Mouse (Mus musculus) adrenal gland, postnatal 14 days (tissue): ENCODE data around the gene Alas2. TPM values are rescaled to one million over a fixed set of nuclear protein-coding genes. Genes with fewer than 3 reads are reported as not detected.

Experiments
- DNase-seq: peaks from one replicate; pipeline ENCODE4 v3.0.0; 2021; ENCODE audit warnings: mixed read lengths
- long read RNA-seq, 2 experiments: library from polyadenylated mRNA; stranded (forward); transcript quantifications; one replicate each; pipeline ENCODE4 v2.0.0; 2021
- total RNA-seq: library from RNA; stranded (reverse); gene quantifications from 2 replicates; pipeline ENCODE4 v1.2.3, GENCODE M21; 2021

Gene Alas2
- total RNA-seq = 152 and 203 TPM in 2 replicates
- long read RNA-seq, experiment 1, transcript Alas2-202 (11 exons, 1,892 nt) = minor isoform, 23 of 222 reads
- long read RNA-seq, experiment 1, transcript Alas2-201 (11 exons, 2,037 nt) = major isoform, 174 of 222 reads
- long read RNA-seq, experiment 1, partial matches to known transcripts = 16 of 222 reads
- long read RNA-seq, experiment 1, other reads (novel, unspliced or antisense) = 9 of 222 reads
- long read RNA-seq, experiment 2, transcript Alas2-202 (11 exons, 1,892 nt) = minor isoform, 15 of 161 reads
- long read RNA-seq, experiment 2, transcript Alas2-201 (11 exons, 2,037 nt) = major isoform, 125 of 161 reads
- long read RNA-seq, experiment 2, partial matches to known transcripts = 18 of 161 reads
- long read RNA-seq, experiment 2, other reads (novel, unspliced or antisense) = 2 of 161 reads

GRCm38 (mm10) chrX:150547239-150547638 lies at the start of gene Alas2:
Alas2 (plus strand) TSS chrX:150547375.
- DNase-seq = no peak

GRCm38 (mm10) chrX:150508696-150509095 lies 38.5 kb upstream of the Alas2 start:
- no peak for DNase-seq

- DNase-seq = peak; percentile 12
Measured at GRCm38 (mm10) chrX:150510631-150511030, 36.5 kb upstream of the Alas2 start.

DNA sequence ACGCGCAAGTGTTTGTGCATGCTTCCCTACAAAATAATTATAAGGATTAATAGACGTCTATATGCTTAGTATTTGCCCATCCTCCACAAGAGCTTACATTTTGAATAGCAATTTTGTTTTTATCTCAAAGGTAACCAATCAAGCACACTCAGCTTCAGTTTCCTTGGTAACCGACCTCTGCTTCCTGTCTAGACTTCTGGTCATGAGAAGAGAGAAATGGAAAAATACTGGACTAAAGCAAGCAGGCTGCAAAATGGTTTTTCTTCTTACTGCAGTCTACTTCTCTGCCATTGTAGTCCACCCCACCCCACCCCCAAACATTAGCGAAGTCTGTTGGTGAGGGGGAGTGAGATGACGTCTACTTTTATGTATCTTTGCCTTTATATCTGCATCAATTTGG lies 35.9 kb upstream of the Alas2 start:
- no peak for DNase-seq

DNA sequence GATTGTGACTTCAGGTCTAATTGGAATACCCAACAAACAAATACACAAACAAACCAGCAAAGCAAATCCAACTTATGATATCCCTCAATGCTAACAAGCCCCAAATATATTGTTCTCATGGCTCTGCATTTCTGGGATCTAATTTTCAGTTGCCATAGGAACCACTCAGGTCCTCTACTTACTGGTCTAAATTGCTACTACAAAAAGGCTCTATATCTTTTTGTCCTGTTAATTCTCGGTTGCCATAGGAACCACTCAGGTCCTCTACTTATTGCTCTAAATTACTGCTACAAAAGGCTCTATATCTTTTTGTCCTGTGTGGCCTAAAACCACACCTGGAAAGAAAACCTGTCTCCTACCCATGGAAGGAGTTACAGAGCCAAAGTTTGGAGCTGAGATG lies 33.0 kb upstream of the Alas2 start:
- DNase-seq = no peak

DNA sequence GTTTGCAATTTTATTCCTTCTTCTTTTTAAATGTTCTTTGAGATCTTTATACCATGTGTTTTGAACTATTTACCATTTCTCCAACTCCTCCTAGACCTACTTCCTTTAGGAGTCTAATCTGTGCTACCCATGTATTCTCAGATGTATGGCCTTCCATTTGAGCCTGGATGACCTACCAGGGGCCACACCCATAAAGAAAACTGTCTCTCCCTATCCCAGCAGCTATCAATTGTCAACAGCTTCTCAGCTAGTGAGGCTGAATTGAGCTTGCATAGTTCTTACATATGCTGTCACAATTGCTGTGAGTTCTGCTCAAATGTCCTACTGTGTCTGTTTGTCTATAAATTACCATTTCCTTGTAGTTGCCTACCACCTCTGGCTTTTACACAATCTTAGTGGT lies 31.2 kb upstream of the Alas2 start:
- DNase-seq = no peak

GRCm38 (mm10) chrX:150516477-150516876 lies 30.7 kb upstream of the Alas2 start:
- DNase-seq = no peak

DNA sequence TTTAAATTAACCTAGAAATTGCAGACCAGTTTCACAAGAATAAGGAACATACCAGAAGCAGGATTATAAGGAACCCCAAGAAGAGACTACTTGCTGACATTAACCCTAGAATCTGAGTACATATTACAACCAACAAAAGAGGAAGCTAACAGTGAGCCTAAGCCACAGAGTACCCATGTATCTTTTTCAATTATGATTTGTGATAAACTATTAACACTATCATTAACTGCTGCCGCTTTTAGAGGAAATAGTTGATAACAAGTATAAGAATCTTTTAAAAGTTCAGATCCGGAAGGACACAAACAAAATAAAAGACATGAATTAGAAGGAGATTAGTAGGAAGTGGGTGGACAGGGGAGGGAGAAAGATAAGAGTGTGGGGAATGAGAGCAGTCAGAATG lies 7.1 kb upstream of the Alas2 start:
- no peak for DNase-seq

DNA sequence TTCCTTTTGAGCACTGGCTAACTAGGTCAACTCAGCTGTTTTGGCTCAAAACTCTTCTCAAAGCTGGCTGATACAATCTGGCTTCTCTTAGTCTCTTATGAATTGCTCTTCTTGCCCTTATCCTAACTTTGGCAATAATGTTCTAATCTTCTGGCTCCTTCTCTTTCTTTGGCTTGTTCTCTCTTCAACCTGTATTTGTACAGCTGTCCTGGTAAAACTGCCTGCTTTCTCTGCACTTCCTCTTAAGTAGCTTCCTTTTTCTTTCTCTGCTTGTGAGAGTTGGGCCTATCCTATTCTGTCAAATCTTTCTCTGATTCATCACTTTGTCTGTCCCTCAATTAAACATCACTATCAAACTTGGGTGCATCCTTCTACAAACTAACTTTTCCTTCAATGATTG lies 5.5 kb upstream of the Alas2 start:
- no peak for DNase-seq

DNA sequence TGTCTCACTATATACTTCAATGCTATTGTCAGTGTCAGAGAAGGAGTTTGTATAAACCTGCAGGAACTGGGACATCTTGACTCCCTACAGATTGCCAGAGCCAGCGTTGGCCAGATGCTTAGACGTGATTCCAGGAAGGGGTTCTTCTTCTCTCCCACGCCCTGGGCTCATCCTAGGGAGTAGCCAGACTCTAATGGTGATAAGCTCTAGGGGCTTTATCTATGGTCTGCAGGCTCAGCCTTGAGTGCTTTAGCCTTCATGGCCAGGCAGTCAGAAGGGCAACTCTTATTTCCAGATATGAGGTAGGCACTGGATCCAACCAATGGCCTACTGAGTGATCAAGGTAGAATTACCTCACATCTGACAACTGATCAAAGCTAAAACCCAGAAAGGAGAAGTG lies 2.5 kb downstream of the Alas2 start:
- no peak for DNase-seq

GRCm38 (mm10) chrX:150551986-150552385 lies 4.8 kb downstream of the Alas2 start:
- no peak for DNase-seq

DNA sequence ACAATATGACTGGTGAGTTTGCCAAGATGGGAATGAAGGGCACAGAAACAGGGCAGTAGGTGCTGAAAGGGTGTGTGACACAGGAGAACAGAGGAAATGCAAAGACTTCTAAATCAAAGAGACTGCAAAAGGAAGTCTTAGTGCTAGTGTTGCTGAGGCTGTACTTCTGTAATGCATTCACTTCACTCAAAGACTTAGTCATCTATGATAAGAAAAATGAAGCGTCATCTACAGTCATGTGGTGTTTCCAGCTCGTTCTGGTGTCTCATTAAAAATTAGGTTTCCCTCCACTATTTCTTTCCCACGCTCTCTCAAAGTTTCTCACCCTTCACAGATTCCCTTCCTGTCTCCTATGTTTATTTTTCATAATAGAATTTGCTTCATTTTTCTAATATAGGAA lies 6.9 kb downstream of the Alas2 start:
- DNase-seq = no peak

GRCm38 (mm10) chrX:150564644-150565357 lies 17.6 kb downstream of the Alas2 start:
- DNase-seq = no peak

DNA sequence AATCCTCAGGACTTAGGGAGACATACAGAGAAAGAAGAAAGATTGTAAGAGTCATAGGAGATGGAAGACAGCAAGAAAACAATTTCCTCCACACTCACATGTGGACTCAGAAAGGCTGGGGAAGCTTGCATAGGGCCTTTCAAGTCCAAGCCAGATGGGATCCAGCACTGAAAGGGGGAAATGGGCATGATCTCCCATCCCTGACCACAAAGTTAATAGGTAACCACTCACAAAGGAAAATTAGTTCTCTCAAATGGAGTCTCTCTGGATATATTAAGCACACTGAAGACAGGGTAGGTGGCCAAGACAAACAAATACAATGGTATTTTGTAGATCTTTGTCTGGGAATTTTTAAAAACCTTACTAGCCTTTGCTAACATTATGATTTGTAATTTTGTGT lies 34.7 kb downstream of the Alas2 start:
- DNase-seq = no peak

GRCm38 (mm10) chrX:150585116-150585515 lies 37.9 kb downstream of the Alas2 start:
- DNase-seq = no peak

- DNase-seq = peak; percentile 91
Measured at GRCm38 (mm10) chrX:150588023-150588764, 41.0 kb downstream of the Alas2 start, which contains the start of gene Pfkfb1. Pfkfb1 (plus strand) TSS chrX:150588229.

DNA sequence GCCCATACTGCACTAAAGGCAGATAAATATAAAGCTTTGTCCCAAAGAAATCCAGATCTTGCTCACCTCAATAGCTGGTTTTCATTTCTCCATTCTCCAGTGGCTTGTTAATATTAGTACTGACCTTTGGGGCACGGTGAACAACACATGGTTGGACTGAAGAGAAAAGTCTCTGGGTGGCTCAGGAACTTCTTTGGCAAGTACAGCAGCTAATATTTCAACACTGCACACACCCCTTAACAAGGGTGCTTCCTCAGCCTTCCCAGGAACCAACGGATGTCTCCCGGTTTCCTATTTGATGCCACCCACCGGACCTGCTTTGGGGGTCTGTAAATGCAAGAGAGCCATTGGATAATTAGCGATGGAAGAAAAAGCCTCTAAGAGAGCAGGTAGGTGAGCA lies 42.5 kb downstream of the Alas2 start, which contains the start of gene Apex2:
Apex2 (minus strand) TSS at position 173 of the 400 bp plus-strand sequence.
- DNase-seq = peak; percentile 21

- DNase-seq = peak; percentile 38
Measured at GRCm38 (mm10) chrX:150593266-150594035, 46.3 kb downstream of the Alas2 start.

DNA sequence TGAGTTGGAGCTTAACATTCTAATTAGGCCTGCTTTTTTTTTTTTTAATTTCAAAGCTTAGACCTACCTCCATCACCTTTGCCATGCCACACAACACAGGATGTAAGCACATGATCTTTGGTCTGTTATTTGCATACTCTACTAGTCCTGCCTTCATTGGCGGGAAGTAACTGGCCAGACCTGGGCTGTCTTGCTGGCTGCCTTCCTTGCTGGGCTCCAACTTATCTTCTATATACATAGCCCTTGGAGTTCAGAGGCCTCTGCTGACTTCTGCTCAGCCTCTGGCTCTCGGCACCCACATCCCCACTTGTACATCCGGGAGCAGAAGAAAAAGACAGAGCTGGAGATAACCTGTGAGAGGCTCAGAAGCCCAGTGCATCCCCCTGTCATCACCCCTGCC lies 47.0 kb downstream of the Alas2 start:
- no peak for DNase-seq

- no peak for DNase-seq
Measured at GRCm38 (mm10) chrX:150595016-150595760, 48.0 kb downstream of the Alas2 start.

DNA sequence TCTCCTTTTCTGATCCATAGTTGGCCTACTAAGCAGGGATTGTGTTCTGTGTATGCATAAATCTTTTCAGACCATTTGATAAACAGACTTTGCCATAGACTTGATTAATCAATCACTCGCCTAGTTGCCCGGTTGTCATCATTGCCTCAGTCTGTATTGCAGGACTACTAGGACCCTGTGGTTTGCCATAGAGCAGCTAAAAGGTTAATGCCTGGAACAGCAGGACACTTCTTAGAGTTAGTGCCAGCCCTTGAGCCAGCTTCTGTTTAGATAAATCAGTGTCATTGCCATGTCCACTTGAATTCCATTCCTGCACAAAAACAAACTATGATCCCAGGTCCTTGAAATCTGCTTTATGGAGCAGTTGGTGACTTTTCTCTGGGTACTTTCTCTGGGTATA lies 51.7 kb downstream of the Alas2 start:
- peak; percentile 26 for DNase-seq
